Mouse (Mus musculus) testis, adult 2 months (tissue): Measurements from ENCODE around the gene Nrros.

Source experiments
- CTCF ChIP-seq: fragments of 200-500 bp; IDR thresholded peaks from 2 replicates; pipeline ENCODE4 v1.5.1; 2012; ENCODE audit warnings: low read depth, mild to moderate bottlenecking, inconsistent platforms, low read length, moderate library complexity; ENCODE audit not compliant: control insufficient read depth, insufficient read depth, insufficient replicate concordance
- POLR2A ChIP-seq: fragments of 200-500 bp; IDR thresholded peaks from 2 replicates; pipeline ENCODE4 v1.6.1; 2012; ENCODE audit warnings: low read depth, mild to moderate bottlenecking, inconsistent platforms, low read length, moderate library complexity; ENCODE audit not compliant: control insufficient read depth

GRCm38 (mm10) chr16:32147589-32148207 lies 17.7 kb downstream of the Nrros start:
- TF ChIP-seq CTCF (no peak), POLR2A (no peak)
